Mouse (Mus musculus): ENCODE measurements around the gene Fam187b.

Gene Fam187b

GRCm38 (mm10) chr7:31008889-31009288 is 35.3 kb downstream of the Fam187b start:
- in situ Hi-C loops (cut with MboI), result no loop called here

- in situ Hi-C loops (cut with MboI), result no loop called here
Observed at GRCm38 (mm10) chr7:31012971-31013370, 39.4 kb downstream of the Fam187b start.

GRCm38 (mm10) chr7:31017104-31017901 is 43.7 kb downstream of the Fam187b start:
- in situ Hi-C loops (cut with MboI), result no loop called here

GRCm38 (mm10) chr7:31028609-31029008 is 55.0 kb downstream of the Fam187b start:
- in situ Hi-C loops (cut with MboI), result no loop called here

- in situ Hi-C loops (cut with MboI), result no loop called here
Observed at GRCm38 (mm10) chr7:31030717-31031116, 57.1 kb downstream of the Fam187b start.

GRCm38 (mm10) chr7:31031731-31032130 is 58.1 kb downstream of the Fam187b start:
- in situ Hi-C loops (cut with MboI), result no loop called here

- in situ Hi-C loops (cut with MboI), result no loop called here
Observed at GRCm38 (mm10) chr7:31033409-31034165, 60.0 kb downstream of the Fam187b start.

GRCm38 (mm10) chr7:31034789-31035188 is 61.2 kb downstream of the Fam187b start:
- in situ Hi-C loops (cut with MboI), result no loop called here

- in situ Hi-C loops (cut with MboI), result no loop called here
Observed at GRCm38 (mm10) chr7:31035291-31035690, 61.7 kb downstream of the Fam187b start.

GRCm38 (mm10) chr7:31036917-31037316 is 63.3 kb downstream of the Fam187b start:
- in situ Hi-C loops (cut with MboI), result no loop called here

GRCm38 (mm10) chr7:31037675-31038074 is 64.1 kb downstream of the Fam187b start:
- in situ Hi-C loops (cut with MboI), result no loop called here

GRCm38 (mm10) chr7:31039011-31039410 is 65.4 kb downstream of the Fam187b start:
- in situ Hi-C loops (cut with MboI), result no loop called here
